Mouse (Mus musculus): ENCODE data around the gene Spata31d1d.

Gene Spata31d1d

GRCm38 (mm10) chr13:59676316-59677229 lies 55.0 kb downstream of the Spata31d1d start:
- no peak for DNase-seq (ENCODE audit: low spot score)

Measured in layer of hippocampus, adult 9-10 months (tissue).